Mouse (Mus musculus) C2C12 (cell line): ENCODE data around the gene Olfr1412. TPM values are rescaled to one million over a fixed set of nuclear protein-coding genes. Genes with fewer than 3 reads are reported as not detected.

Experiments
- H3K27me3 ChIP-seq: one replicate; pipeline ENCODE4 v1.6.1; 2011; ENCODE audit not compliant: control insufficient read depth, insufficient read depth, insufficient read length
- H3K36me3 ChIP-seq: one replicate; pipeline ENCODE4 v1.6.1; 2011; ENCODE audit not compliant: control insufficient read depth, insufficient read depth
- H3K4me3 ChIP-seq: one replicate; pipeline ENCODE4 v1.5.1; 2011; ENCODE audit warnings: mild to moderate bottlenecking, control low read depth; ENCODE audit not compliant: poor library complexity, insufficient read depth, severe bottlenecking
- H3K79me2 ChIP-seq: one replicate; pipeline ENCODE4 v1.6.1; 2011; ENCODE audit not compliant: control insufficient read depth, insufficient read depth
- H3K79me3 ChIP-seq: one replicate; pipeline ENCODE4 v1.6.1; 2011; ENCODE audit warnings: low read depth, control low read depth
- H3ac ChIP-seq: one replicate; pipeline ENCODE3; 2011; ENCODE audit warnings: low read depth; ENCODE audit not compliant: control insufficient read depth, insufficient read length
- CEBPB ChIP-seq: IDR thresholded peaks from one replicate; pipeline ENCODE4 v1.6.1; 2011; ENCODE audit warnings: low read depth, mild to moderate bottlenecking, control low read depth, moderate library complexity
- CTCF ChIP-seq: IDR thresholded peaks from one replicate; pipeline ENCODE4 v1.5.1; 2011; ENCODE audit not compliant: control insufficient read depth, insufficient read depth, insufficient read length
- FOSL1 ChIP-seq: IDR thresholded peaks from one replicate; pipeline ENCODE4 v1.8.0; 2011; ENCODE audit warnings: mild to moderate bottlenecking, low read length; ENCODE audit not compliant: poor library complexity, insufficient read depth, severe bottlenecking
- MAX ChIP-seq: IDR thresholded peaks from one replicate; pipeline ENCODE4 v1.6.1; 2011; ENCODE audit warnings: mild to moderate bottlenecking, control low read depth
- MYOD1 ChIP-seq: IDR thresholded peaks from one replicate; pipeline ENCODE4 v1.6.1; 2011; ENCODE audit warnings: low read depth; ENCODE audit not compliant: control insufficient read depth, insufficient read length
- MYOG ChIP-seq: IDR thresholded peaks from one replicate; pipeline ENCODE4 v1.6.1; 2011; ENCODE audit not compliant: control insufficient read depth, insufficient read length; ENCODE audit errors: extremely low read depth
- USF1 ChIP-seq: IDR thresholded peaks from one replicate; pipeline ENCODE4 v1.6.1; 2011; ENCODE audit warnings: low read depth, mild to moderate bottlenecking, control low read depth, moderate library complexity
- polyA plus RNA-seq: library from polyadenylated mRNA; unstranded; fragments of >200 nt; fragmentation: generic; extraction: Trizol; gene quantifications from one replicate; pipeline ENCODE4 v1.2.1, GENCODE M21; 2012; ENCODE audit warnings: missing spikeins

Olfr1412 gene
- polyA plus RNA-seq, 1 experiment = not detected

GRCm38 (mm10) chr1:92596019-92596418 is 10.4 kb downstream of the Olfr1412 start:
- Histone ChIP-seq H3K4me3 (no peak overlapping the region), H3K79me2 (no peaks in the 10 kb centered on the region), H3ac (no peak overlapping the region), H3K27me3 (peaks cover 22% of the 10 kb centered on the region), H3K79me3 (no peaks in the 10 kb centered on the region), H3K36me3 (no peaks in the 10 kb centered on the region)
- TF ChIP-seq USF1 = no peak
- no peak for TF ChIP-seq CEBPB
- TF ChIP-seq MAX = no peak
- no peak for TF ChIP-seq FOSL1
- TF ChIP-seq MYOG = no peak
- TF ChIP-seq CTCF = no peak
- no peak for TF ChIP-seq MYOD1

GRCm38 (mm10) chr1:92605482-92605881 is 19.9 kb downstream of the Olfr1412 start, which contains the start of gene Olfr1410:
Gene Olfr1410 (plus strand): TSS chr1:92605782.
- H3ac ChIP-seq = no peak within 1 kb of the TSS
- H3K36me3 ChIP-seq = no peaks in the 10 kb centered on the region
- H3K79me3 ChIP-seq = no peaks in the 10 kb centered on the region
- TF ChIP-seq CTCF (no peak), CEBPB (no peak), MAX (no peak), FOSL1 (no peak), MYOG (no peak), USF1 (no peak), MYOD1 (no peak)
- no peak within 1 kb of the TSS for H3K4me3 ChIP-seq
- no peaks in the 10 kb centered on the region for H3K79me2 ChIP-seq
- peaks cover 36% of the 10 kb centered on the region for H3K27me3 ChIP-seq

GRCm38 (mm10) chr1:92607711-92608110 is 22.1 kb downstream of the Olfr1412 start:
- TF ChIP-seq MYOD1 (no peak), USF1 (no peak), CEBPB (no peak), CTCF (no peak), MYOG (no peak), MAX (no peak), FOSL1 (no peak)
- Histone ChIP-seq H3K4me3 (no peak overlapping the region), H3K27me3 (peaks cover 37% of the 10 kb centered on the region), H3K79me3 (no peaks in the 10 kb centered on the region), H3K79me2 (no peaks in the 10 kb centered on the region), H3ac (no peak overlapping the region), H3K36me3 (no peaks in the 10 kb centered on the region)

GRCm38 (mm10) chr1:92611008-92611407 is 25.4 kb downstream of the Olfr1412 start:
- no peaks in the 10 kb centered on the region for H3K79me3 ChIP-seq
- H3ac ChIP-seq = no peak overlapping the region
- TF ChIP-seq MAX (no peak), FOSL1 (no peak), CTCF (peak; percentile 46)
- no peak overlapping the region for H3K4me3 ChIP-seq
- H3K27me3 ChIP-seq = peaks cover 27% of the 10 kb centered on the region
- no peaks in the 10 kb centered on the region for H3K36me3 ChIP-seq
- no peaks in the 10 kb centered on the region for H3K79me2 ChIP-seq

- TF ChIP-seq CTCF (no peak), USF1 (no peak), FOSL1 (no peak), CEBPB (no peak), MAX (no peak), MYOD1 (no peak), MYOG (no peak)
- Histone ChIP-seq H3K79me3 (no peaks in the 10 kb centered on the region), H3ac (no peak overlapping the region), H3K27me3 (peaks cover 16% of the 10 kb centered on the region), H3K36me3 (no peaks in the 10 kb centered on the region), H3K79me2 (no peaks in the 10 kb centered on the region), H3K4me3 (no peak overlapping the region)
Measured at GRCm38 (mm10) chr1:92613175-92613574, 27.6 kb downstream of the Olfr1412 start.

- no peak overlapping the region for H3K4me3 ChIP-seq
- no peaks in the 10 kb centered on the region for H3K36me3 ChIP-seq
- H3K79me3 ChIP-seq = no peaks in the 10 kb centered on the region
- no peaks in the 10 kb centered on the region for H3K79me2 ChIP-seq
- no peak overlapping the region for H3ac ChIP-seq
- H3K27me3 ChIP-seq = peaks cover 6% of the 10 kb centered on the region
- TF ChIP-seq CTCF = peak; percentile 12
- TF ChIP-seq USF1 = no peak
Measured at GRCm38 (mm10) chr1:92614516-92614915, 28.9 kb downstream of the Olfr1412 start.

GRCm38 (mm10) chr1:92616046-92616445 is 30.5 kb downstream of the Olfr1412 start:
- H3ac ChIP-seq = no peak overlapping the region
- no peaks in the 10 kb centered on the region for H3K79me3 ChIP-seq
- no peaks in the 10 kb centered on the region for H3K36me3 ChIP-seq
- TF ChIP-seq CEBPB (no peak), MYOG (no peak), USF1 (peak; percentile 16), FOSL1 (peak; percentile 95), CTCF (no peak), MAX (no peak)
- no peaks in the 10 kb centered on the region for H3K27me3 ChIP-seq
- no peak overlapping the region for H3K4me3 ChIP-seq
- H3K79me2 ChIP-seq = no peaks in the 10 kb centered on the region
